Mouse (Mus musculus): Measurements from ENCODE around the gene Myo9a. TPM values are rescaled to one million over a fixed set of nuclear protein-coding genes. Genes with fewer than 3 reads are reported as not detected.

The Myo9a gene
- total and polyA plus RNA-seq, 3 experiments = 1.6 to 2.6 (median 2.0) TPM

- H3K27ac ChIP-seq (ENCODE audit: insufficient read depth, low read depth) = no peak overlapping the region
- in situ Hi-C loops (cut with MboI; ENCODE audit: low pct_ligation_motif_present, low pct_unique_long_range_greater_than_20kb, low sequenced_read_pairs) = no loop called here
- peaks cover 4 to 35% of the 10 kb centered on the region in 2 experiments; a peak in 3 of 4 replicates for H3K4me1 ChIP-seq (ENCODE audit: control insufficient read depth in 1 of 2, insufficient read depth in 2 of 2)
- no peak overlapping the region for H3K4me3 ChIP-seq (replicated peaks in 1 of 3; ENCODE audit: low read depth in 2 of 3, low read length in 2 of 3, poor library complexity in 1 of 3)
- dilution Hi-C loops (cut with MboI; ENCODE audit: extremely low pct_ligation_motif_present, extremely low pct_unique_long_range_greater_than_20kb, low sequenced_read_pairs) = no loop called here
- no peaks in the 10 kb centered on the region for H3K36me3 ChIP-seq (replicated peaks in 1 of 2; ENCODE audit: control insufficient read depth in 1 of 2, insufficient read depth in 1 of 2, low read length in 1 of 2)
- no peaks in the 10 kb centered on the region for H3K27me3 ChIP-seq (replicated peaks)
- no peaks in the 10 kb centered on the region for H3K79me2 ChIP-seq (replicated peaks; ENCODE audit: control insufficient read depth, extremely low read depth, insufficient read depth, poor library complexity, severe bottlenecking)
- H3K4me2 ChIP-seq (ENCODE audit: insufficient read depth, low read depth, poor library complexity, severe bottlenecking) = no peak overlapping the region
- no peaks in the 10 kb centered on the region for H3K9me3 ChIP-seq (replicated peaks; ENCODE audit: low read length)
- no peak overlapping the region for H3K9ac ChIP-seq (ENCODE audit: insufficient read depth, low read depth)
- TF ChIP-seq CTCF (conservative IDR thresholded peaks at IDR 0.05 in 1 of 2, IDR thresholded peaks at IDR 0.05 in 1 of 2; ENCODE audit: low read depth in 2 of 2, low read length in 2 of 2) (no peak), GABPA (IDR thresholded peaks at IDR 0.05; ENCODE audit: insufficient replicate concordance, low read depth, low read length) (no peak), CHD1 (IDR thresholded peaks at IDR 0.05; ENCODE audit: low read depth, low read length) (no peak), UBTF (IDR thresholded peaks at IDR 0.05; ENCODE audit: low read depth, low read length) (no peak), TBP (conservative IDR thresholded peaks at IDR 0.05; ENCODE audit: low read depth, low read length) (no peak), IRF4 (IDR thresholded peaks at IDR 0.05; ENCODE audit: low read depth, low read length) (no peak), TCF12 (IDR thresholded peaks at IDR 0.05; ENCODE audit: low read depth, low read length) (no peak), MXI1 (IDR thresholded peaks at IDR 0.05; ENCODE audit: low read depth, low read length) (no peak), MAX (IDR thresholded peaks at IDR 0.05; ENCODE audit: low read length) (no peak), ZC3H11A (IDR thresholded peaks at IDR 0.05; ENCODE audit: low read depth, low read length) (no peak), RCOR1 (conservative IDR thresholded peaks at IDR 0.05; ENCODE audit: low read depth, low read length) (no peak), ZKSCAN1 (IDR thresholded peaks at IDR 0.05; ENCODE audit: borderline replicate concordance, low read depth, low read length) (no peak)
- DNase-seq (ENCODE audit: extremely low read depth) = no peak
Observed at GRCm38 (mm10) chr9:59953556-59953955, 202.9 kb downstream of the Myo9a start.

- Histone ChIP-seq H3K27ac (ENCODE audit: insufficient read depth, low read depth) (no peak overlapping the region), H3K36me3 (replicated peaks in 1 of 2; ENCODE audit: control insufficient read depth in 1 of 2, insufficient read depth in 1 of 2, low read length in 1 of 2) (no peaks in the 10 kb centered on the region), H3K4me3 (replicated peaks in 1 of 3; ENCODE audit: low read depth in 2 of 3, low read length in 2 of 3, poor library complexity in 1 of 3) (no peak overlapping the region), H3K4me2 (ENCODE audit: insufficient read depth, low read depth, poor library complexity, severe bottlenecking) (no peak overlapping the region), H3K9ac (ENCODE audit: insufficient read depth, low read depth) (no peak overlapping the region), H3K4me1 (ENCODE audit: control insufficient read depth in 1 of 2, insufficient read depth in 2 of 2) (peaks cover 4 to 43% of the 10 kb centered on the region in 2 experiments; a peak in 3 of 4 replicates), H3K9me3 (replicated peaks; ENCODE audit: low read length) (no peaks in the 10 kb centered on the region), H3K79me2 (replicated peaks; ENCODE audit: control insufficient read depth, extremely low read depth, insufficient read depth, poor library complexity, severe bottlenecking) (no peaks in the 10 kb centered on the region), H3K27me3 (replicated peaks) (no peaks in the 10 kb centered on the region)
- TF ChIP-seq POLR2A (IDR thresholded peaks at IDR 0.05; ENCODE audit: low read depth, low read length) (no peak), NRF1 (IDR thresholded peaks at IDR 0.05; ENCODE audit: low read depth, low read length) (no peak), MAZ (IDR thresholded peaks at IDR 0.05; ENCODE audit: low read depth, low read length) (no peak)
- in situ Hi-C loops (cut with MboI; ENCODE audit: low pct_ligation_motif_present, low pct_unique_long_range_greater_than_20kb, low sequenced_read_pairs) (loop anchor here (5.0 kb wide), 1 partner anchor 233 kb away; no protein-coding TSS in a partner anchor), dilution Hi-C loops (cut with MboI; ENCODE audit: extremely low pct_ligation_motif_present, extremely low pct_unique_long_range_greater_than_20kb, low sequenced_read_pairs) (no loop called here)
- DNase-seq (ENCODE audit: extremely low read depth) = no peak
Observed at GRCm38 (mm10) chr9:59955199-59955598, 204.5 kb downstream of the Myo9a start.
